Mouse (Mus musculus) liver, adult 2 months (tissue): ENCODE measurements around the gene Spata2l. TPM values are rescaled to one million over a fixed set of nuclear protein-coding genes. Genes with fewer than 3 reads are reported as not detected.
"Not testable (repeated sequence)": the region's sequence is repeated elsewhere in the genome, so short reads cannot be mapped to it uniquely, and the experiment has no call there.

Source experiments
- DNase-seq: peaks from one replicate; pipeline ENCODE4 v3.0.0-alpha.2; 2011; ENCODE audit warnings: low read depth, low spot score; ENCODE audit errors: extremely low read depth
- H3K27ac ChIP-seq: fragments of 200-500 bp; replicated peaks from 2 replicates; pipeline ENCODE4 v1.5.1; 2012; ENCODE audit warnings: low read depth, mild to moderate bottlenecking, control low read depth, inconsistent platforms, low read length; ENCODE audit not compliant: insufficient read depth
- H3K27me3 ChIP-seq: fragments of 200-500 bp; 2 replicates; pipeline ENCODE4 v1.6.1; 2012; ENCODE audit warnings: mild to moderate bottlenecking, moderate library complexity, low read length, inconsistent platforms; ENCODE audit not compliant: control insufficient read depth, insufficient read depth
- H3K36me3 ChIP-seq: fragments of 200-500 bp; 2 replicates; pipeline ENCODE4 v1.6.1; 2012; ENCODE audit warnings: low read length, inconsistent platforms; ENCODE audit not compliant: control insufficient read depth, insufficient read depth
- H3K4me1 ChIP-seq: fragments of 200-500 bp; 2 replicates; pipeline ENCODE4 v1.6.1; 2011; ENCODE audit warnings: low read length; ENCODE audit not compliant: control insufficient read depth, insufficient read depth
- H3K4me3 ChIP-seq: fragments of 200-500 bp; 2 replicates; pipeline ENCODE4 v1.5.1; 2011; ENCODE audit warnings: low read depth, mild to moderate bottlenecking, control low read depth, low read length, moderate library complexity; ENCODE audit not compliant: insufficient read depth
- H3K79me2 ChIP-seq: fragments of 200-500 bp; 2 replicates; pipeline ENCODE4 v1.6.1; 2012; ENCODE audit warnings: inconsistent platforms, mild to moderate bottlenecking, low read length, moderate library complexity; ENCODE audit not compliant: control insufficient read depth, insufficient read depth
- H3K9ac ChIP-seq: fragments of 200-500 bp; 2 replicates; pipeline ENCODE4 v1.6.1; 2012; ENCODE audit warnings: low read depth, mild to moderate bottlenecking, control low read depth, inconsistent platforms, low read length
- CTCF ChIP-seq: fragments of 200-500 bp; IDR thresholded peaks from 2 replicates; pipeline ENCODE4 v1.5.1; 2011; ENCODE audit warnings: low read depth, low read length, control low read depth
- POLR2A ChIP-seq: fragments of 200-500 bp; IDR thresholded peaks from 2 replicates; pipeline ENCODE4 v1.6.1; 2011; ENCODE audit warnings: low read length, control low read depth; ENCODE audit not compliant: insufficient read depth; ENCODE audit errors: extremely low read depth
- WGBS: fragments of 180-500 bp; shearing (Covaris S2); methylation state at CpG from one replicate; pipeline ENCODE4 v1.1.7; 2018; 5-methylcytosine and 5-hydroxymethylcytosine counted together
- polyA plus RNA-seq: library from polyadenylated mRNA; depleted of rRNA; stranded (reverse); fragments of >200 nt; gene quantifications from 2 replicates; pipeline ENCODE4 v1.2.3, GENCODE M21; 2012; rRNA removed
- total RNA-seq: library from RNA; depleted of rRNA; stranded (reverse); fragments of >200 nt; gene quantifications from 2 replicates; pipeline ENCODE4 v1.2.3, GENCODE M21; 2014; rRNA removed

Spata2l gene
- total RNA-seq: 16.8 and 18.1 TPM in 2 replicates
- 27.3 and 41.2 TPM in 2 replicates for polyA plus RNA-seq

DNA sequence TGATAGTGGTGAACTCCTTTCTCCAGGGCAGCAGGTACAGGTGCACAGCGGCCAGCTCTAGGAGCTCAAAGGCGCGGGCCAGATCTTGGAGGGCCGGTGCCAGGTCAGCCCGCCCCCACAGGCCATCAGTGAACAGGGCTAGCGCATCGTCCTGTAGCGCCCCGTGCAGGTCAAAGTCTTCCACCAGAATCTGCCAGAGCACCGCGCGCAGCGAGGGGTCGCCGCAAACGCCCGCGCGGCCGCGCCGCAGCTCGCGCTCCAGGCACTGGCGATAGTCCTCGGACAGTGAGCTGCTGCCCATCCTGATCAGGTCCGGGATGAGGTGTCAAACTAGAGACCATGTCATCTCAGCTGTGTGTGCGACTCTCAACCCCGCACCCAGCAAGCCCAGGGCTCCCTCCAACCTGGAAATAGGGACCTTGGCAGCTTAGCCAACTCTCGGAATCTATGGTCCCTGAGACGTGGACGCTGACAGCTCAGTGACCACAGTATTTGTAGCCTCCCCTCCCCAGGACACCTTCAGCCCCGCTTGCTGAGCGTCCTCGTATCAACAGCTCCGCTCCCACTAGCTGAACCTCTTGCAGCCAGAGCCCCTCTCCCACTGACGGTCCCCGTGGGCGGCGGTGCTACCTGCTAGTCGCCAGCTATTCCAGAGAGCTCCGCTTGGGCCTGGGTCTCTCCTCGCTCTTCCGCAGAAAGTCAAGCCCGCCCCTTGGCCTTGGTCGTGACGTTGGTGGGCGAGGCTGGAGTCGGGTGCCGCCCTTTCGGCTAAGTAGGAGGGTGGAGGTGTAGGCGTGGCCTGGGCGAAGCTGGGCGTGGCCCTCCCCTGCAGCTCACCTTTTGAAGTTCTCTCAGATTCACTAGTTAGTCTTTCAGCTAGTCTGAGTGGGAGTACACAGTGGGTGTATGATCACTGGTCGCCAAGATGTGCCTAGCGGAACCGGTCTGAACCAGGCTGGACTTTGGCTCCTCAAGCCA lies at the start of gene Spata2l:
Gene Spata2l (minus strand): TSS at position 714 of the 978 bp plus-strand sequence.
- Histone ChIP-seq H3K27ac (peak within 1 kb of the TSS; percentile 91), H3K9ac (peak within 1 kb of the TSS; percentile 86), H3K4me3 (peak within 1 kb of the TSS; percentile 79), H3K27me3 (no peaks in the 10 kb centered on the region), H3K36me3 (no peaks in the 10 kb centered on the region), H3K4me1 (peaks cover 17% of the 10 kb centered on the region), H3K79me2 (peaks cover 5% of the 10 kb centered on the region; the same call in 1 of the 2 replicates)
- TF ChIP-seq CTCF (peak; percentile 36; the same call in 1 of the 2 replicates), POLR2A (peak; percentile 87)
- DNase-seq: peak; percentile 98
- under 1% methylated on average over 57 of the region's 57 CpGs for WGBS

DNA sequence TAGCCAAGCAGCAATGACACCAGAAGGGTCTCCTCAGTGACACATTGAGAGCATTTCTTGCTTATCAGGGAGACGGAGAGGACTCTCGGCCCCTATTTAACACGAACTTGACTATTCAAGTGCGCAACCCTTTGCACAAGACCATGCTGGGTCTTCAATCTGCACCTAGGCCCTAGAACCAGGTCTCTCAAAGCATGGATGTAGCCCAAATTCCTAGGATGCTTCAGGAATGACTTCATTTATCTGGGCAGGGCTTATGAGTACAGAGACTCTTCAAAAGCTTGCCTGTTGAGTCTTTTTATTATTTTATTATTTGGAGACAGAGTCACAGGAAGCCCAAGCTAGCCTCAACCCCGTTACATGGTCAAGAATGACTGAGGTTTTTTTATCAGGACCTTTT lies 48.5 kb upstream of the Spata2l start:
- Histone ChIP-seq H3K9ac (no peak overlapping the region), H3K79me2 (no peaks in the 10 kb centered on the region), H3K27me3 (no peaks in the 10 kb centered on the region), H3K4me3 (no peak overlapping the region), H3K36me3 (no peaks in the 10 kb centered on the region), H3K27ac (no peak overlapping the region), H3K4me1 (no peaks in the 10 kb centered on the region)
- no peak for DNase-seq
- TF ChIP-seq POLR2A (no peak), CTCF (no peak)
- WGBS: 97% methylated on average over 5 of the region's 5 CpGs

DNA sequence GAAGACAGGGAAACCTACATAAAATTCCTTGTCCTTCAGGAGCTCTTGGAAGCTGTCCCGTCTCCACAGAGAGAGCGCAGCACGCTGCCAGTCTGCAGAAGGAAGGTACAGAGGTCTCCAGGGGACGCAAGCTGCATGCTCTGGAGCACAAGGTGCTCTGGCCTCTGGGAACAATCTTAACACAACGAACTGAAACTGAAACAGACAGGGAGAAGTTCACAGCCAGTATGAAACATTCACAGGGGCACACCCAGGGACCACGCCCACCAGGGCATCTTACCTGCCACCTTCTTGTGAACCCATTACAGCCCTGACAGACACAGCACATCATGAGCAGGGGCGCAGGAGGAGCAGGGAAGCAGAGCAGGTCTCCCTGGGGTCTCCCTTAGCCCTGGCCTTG lies 48.0 kb upstream of the Spata2l start:
- Histone ChIP-seq H3K9ac (no peak overlapping the region), H3K79me2 (no peaks in the 10 kb centered on the region), H3K4me1 (no peaks in the 10 kb centered on the region), H3K36me3 (no peaks in the 10 kb centered on the region), H3K27me3 (no peaks in the 10 kb centered on the region), H3K27ac (no peak overlapping the region), H3K4me3 (no peak overlapping the region)
- TF ChIP-seq POLR2A (no peak), CTCF (no peak)
- no peak for DNase-seq
- WGBS: 86% methylated on average over 7 of the region's 7 CpGs

DNA sequence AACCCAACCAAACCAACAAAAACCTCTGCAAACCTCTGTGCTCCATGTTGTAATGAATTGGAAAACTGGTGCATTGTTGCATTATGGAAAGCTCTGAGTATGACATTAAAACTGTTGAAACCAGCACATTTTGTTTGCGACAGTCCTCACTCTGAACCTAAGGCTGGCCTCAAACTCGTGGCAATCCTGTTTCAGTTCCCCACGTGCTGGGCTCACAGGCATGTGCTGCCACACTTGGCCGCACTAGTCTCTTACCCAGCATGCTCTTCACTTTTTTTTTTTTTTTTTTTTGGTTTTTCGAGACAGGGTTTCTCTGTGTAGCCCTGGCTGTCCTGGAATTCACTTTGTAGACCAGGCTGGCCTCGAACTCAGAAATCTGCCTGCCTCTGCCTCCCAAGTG lies 47.0 kb upstream of the Spata2l start:
- not testable (repeated sequence) for H3K79me2 ChIP-seq, H3K36me3 ChIP-seq, H3K4me1 ChIP-seq, H3K9ac ChIP-seq, DNase-seq, H3K27me3 ChIP-seq, H3K4me3 ChIP-seq, H3K27ac ChIP-seq
- WGBS: 96% methylated on average over 5 of the region's 6 CpGs

DNA sequence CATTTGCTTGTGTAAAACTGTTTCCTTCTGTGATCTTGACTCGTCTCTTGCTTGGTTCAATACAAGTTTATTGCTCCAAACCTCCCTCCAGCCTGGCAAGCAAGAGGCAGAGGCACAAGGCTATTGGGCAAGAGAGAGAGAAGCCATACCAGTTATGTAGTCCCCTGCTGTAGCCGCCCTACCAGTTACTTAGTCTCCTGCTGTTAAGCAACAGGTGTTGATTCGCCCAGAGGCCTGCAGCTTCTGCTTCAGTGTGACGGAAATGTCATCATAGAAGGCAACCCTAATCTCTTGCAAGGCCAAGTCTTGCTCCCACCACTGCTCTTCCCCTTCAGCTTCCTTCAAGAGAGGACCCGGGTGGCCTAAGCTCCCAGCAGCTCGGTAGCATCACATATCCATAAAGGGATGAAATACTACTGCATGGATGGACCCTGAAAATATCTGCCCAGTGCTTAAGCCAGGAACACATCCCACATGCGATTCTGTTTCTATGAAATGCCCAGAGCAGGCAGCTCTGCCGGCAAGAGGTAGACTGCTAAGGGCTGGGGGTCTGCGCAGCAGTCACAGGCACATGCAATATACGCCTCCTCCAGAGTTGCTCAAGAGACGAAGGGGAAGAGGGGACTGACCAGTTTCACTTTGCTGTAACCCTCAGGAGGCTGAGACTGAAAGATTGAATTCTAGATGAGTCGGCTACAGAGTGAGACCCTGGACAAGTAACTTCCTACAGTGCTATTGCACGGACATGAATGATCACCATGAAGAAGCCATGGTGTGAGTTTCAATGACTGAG lies 44.5 kb upstream of the Spata2l start:
- no peak overlapping the region for H3K9ac ChIP-seq
- TF ChIP-seq POLR2A (no peak), CTCF (no peak)
- no peaks in the 10 kb centered on the region for H3K79me2 ChIP-seq
- H3K27me3 ChIP-seq: no peaks in the 10 kb centered on the region
- H3K4me1 ChIP-seq: no peaks in the 10 kb centered on the region
- H3K27ac ChIP-seq: no peak overlapping the region
- H3K36me3 ChIP-seq: no peaks in the 10 kb centered on the region
- 90% methylated on average over 13 of the region's 13 CpGs for WGBS
- H3K4me3 ChIP-seq: no peak overlapping the region
- DNase-seq: no peak
